Mouse (Mus musculus) C2C12 (cell line): ENCODE results near the gene Calb2. TPM values are rescaled to one million over a fixed set of nuclear protein-coding genes. Genes with fewer than 3 reads are reported as not detected.

Source experiments
- H3K27me3 ChIP-seq: one replicate; pipeline ENCODE4 v1.6.1; 2011; ENCODE audit not compliant: control insufficient read depth, insufficient read depth, insufficient read length
- H3K36me3 ChIP-seq: one replicate; pipeline ENCODE4 v1.6.1; 2011; ENCODE audit not compliant: control insufficient read depth, insufficient read depth
- H3K4me3 ChIP-seq: one replicate; pipeline ENCODE4 v1.5.1; 2011; ENCODE audit warnings: mild to moderate bottlenecking, control low read depth; ENCODE audit not compliant: poor library complexity, insufficient read depth, severe bottlenecking
- H3K79me2 ChIP-seq: one replicate; pipeline ENCODE4 v1.6.1; 2011; ENCODE audit not compliant: control insufficient read depth, insufficient read depth
- H3K79me3 ChIP-seq: one replicate; pipeline ENCODE4 v1.6.1; 2011; ENCODE audit warnings: low read depth, control low read depth
- H3ac ChIP-seq: one replicate; pipeline ENCODE3; 2011; ENCODE audit warnings: low read depth; ENCODE audit not compliant: control insufficient read depth, insufficient read length
- CEBPB ChIP-seq: IDR thresholded peaks from one replicate; pipeline ENCODE4 v1.6.1; 2011; ENCODE audit warnings: low read depth, mild to moderate bottlenecking, control low read depth, moderate library complexity
- CTCF ChIP-seq: IDR thresholded peaks from one replicate; pipeline ENCODE4 v1.5.1; 2011; ENCODE audit not compliant: control insufficient read depth, insufficient read depth, insufficient read length
- FOSL1 ChIP-seq: IDR thresholded peaks from one replicate; pipeline ENCODE4 v1.8.0; 2011; ENCODE audit warnings: mild to moderate bottlenecking, low read length; ENCODE audit not compliant: poor library complexity, insufficient read depth, severe bottlenecking
- MAX ChIP-seq: IDR thresholded peaks from one replicate; pipeline ENCODE4 v1.6.1; 2011; ENCODE audit warnings: mild to moderate bottlenecking, control low read depth
- MYOD1 ChIP-seq: IDR thresholded peaks from one replicate; pipeline ENCODE4 v1.6.1; 2011; ENCODE audit warnings: low read depth; ENCODE audit not compliant: control insufficient read depth, insufficient read length
- MYOG ChIP-seq: IDR thresholded peaks from one replicate; pipeline ENCODE4 v1.6.1; 2011; ENCODE audit not compliant: control insufficient read depth, insufficient read length; ENCODE audit errors: extremely low read depth
- USF1 ChIP-seq: IDR thresholded peaks from one replicate; pipeline ENCODE4 v1.6.1; 2011; ENCODE audit warnings: low read depth, mild to moderate bottlenecking, control low read depth, moderate library complexity
- polyA plus RNA-seq: library from polyadenylated mRNA; unstranded; fragments of >200 nt; fragmentation: generic; extraction: Trizol; gene quantifications from one replicate; pipeline ENCODE4 v1.2.1, GENCODE M21; 2012; ENCODE audit warnings: missing spikeins

Gene Calb2
- polyA plus RNA-seq, 1 experiment: not detected

DNA sequence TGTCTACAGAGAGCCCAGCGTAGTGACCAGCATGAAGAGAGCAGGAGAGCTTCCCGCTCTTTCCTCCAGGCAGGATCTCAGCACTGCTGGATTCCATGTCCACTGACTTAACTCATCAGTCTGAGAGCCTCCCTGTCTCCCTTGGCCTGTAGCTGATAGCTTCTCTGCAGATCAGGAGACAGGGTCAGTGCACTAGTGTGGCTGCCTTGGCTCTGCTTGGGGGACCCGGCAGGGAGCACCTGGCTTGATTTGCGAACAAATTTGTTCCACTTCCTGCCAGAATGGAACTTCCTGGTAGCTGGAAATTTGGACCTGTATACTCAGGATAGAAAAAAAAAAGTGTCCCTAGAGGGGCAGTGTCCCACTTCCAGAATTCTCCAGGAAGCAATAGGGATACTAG, 6.8 kb upstream of the Calb2 start:
- TF ChIP-seq MYOG (no peak), USF1 (no peak), FOSL1 (no peak), MAX (no peak), CTCF (no peak), MYOD1 (no peak), CEBPB (no peak)
- H3ac ChIP-seq: no peak overlapping the region
- H3K27me3 ChIP-seq: peaks cover 21% of the 10 kb centered on the region
- H3K4me3 ChIP-seq: no peak overlapping the region
- no peaks in the 10 kb centered on the region for H3K79me3 ChIP-seq
- H3K79me2 ChIP-seq: no peaks in the 10 kb centered on the region
- H3K36me3 ChIP-seq: no peaks in the 10 kb centered on the region

DNA sequence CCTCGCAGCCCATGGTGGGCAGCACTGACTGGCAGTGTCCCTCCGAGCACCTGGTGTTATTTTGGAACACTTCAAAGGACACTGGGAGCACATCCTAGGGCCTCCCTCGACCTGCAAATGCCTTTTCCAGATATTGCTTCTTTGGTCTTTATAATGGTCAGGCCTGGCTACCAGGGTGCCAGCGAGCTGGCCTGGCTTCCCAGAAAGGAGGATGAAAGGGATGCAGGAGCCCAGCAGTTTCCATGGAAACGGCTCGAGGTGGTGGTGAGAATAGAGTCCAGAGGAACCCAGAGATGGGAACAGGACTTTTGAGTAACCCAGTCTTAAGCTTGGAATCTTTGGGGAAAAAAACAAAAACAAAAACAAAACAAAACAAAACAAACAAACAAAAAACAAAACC, 4.2 kb upstream of the Calb2 start:
- Histone ChIP-seq H3K4me3 (no peak overlapping the region), H3K27me3 (peaks cover 25% of the 10 kb centered on the region), H3ac (no peak overlapping the region), H3K36me3 (no peaks in the 10 kb centered on the region), H3K79me3 (no peaks in the 10 kb centered on the region), H3K79me2 (no peaks in the 10 kb centered on the region)
- no peak for TF ChIP-seq MAX
- no peak for TF ChIP-seq MYOG
- TF ChIP-seq MYOD1: no peak

DNA sequence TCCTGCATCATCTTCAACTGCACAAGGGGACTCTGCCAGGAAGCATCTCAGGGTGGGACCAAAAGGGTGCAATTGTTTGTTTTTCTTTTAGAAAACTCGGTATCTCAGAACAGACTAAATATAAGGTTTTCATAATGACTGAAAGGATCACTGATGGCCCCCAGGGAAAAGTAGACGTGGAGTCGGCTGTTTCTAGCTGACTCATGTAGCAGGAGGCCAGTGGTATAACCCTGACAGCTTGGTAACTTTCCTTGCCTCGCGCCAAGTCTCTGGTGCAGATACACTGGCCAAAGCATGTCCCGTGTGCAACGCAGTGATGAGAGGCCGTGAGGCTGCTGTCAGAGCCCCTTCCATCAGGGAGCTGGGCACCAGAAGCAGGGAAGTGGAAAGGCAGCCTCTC, 1.7 kb downstream of the Calb2 start:
- H3K79me3 ChIP-seq: no peaks in the 10 kb centered on the region
- H3K79me2 ChIP-seq: no peaks in the 10 kb centered on the region
- peaks cover 38% of the 10 kb centered on the region for H3K27me3 ChIP-seq
- H3K4me3 ChIP-seq: no peak overlapping the region
- no peaks in the 10 kb centered on the region for H3K36me3 ChIP-seq
- H3ac ChIP-seq: no peak overlapping the region
- TF ChIP-seq CEBPB: no peak
- TF ChIP-seq MAX: no peak
- TF ChIP-seq MYOD1: no peak
- TF ChIP-seq MYOG: no peak
- no peak for TF ChIP-seq CTCF
- TF ChIP-seq FOSL1: no peak
- no peak for TF ChIP-seq USF1

DNA sequence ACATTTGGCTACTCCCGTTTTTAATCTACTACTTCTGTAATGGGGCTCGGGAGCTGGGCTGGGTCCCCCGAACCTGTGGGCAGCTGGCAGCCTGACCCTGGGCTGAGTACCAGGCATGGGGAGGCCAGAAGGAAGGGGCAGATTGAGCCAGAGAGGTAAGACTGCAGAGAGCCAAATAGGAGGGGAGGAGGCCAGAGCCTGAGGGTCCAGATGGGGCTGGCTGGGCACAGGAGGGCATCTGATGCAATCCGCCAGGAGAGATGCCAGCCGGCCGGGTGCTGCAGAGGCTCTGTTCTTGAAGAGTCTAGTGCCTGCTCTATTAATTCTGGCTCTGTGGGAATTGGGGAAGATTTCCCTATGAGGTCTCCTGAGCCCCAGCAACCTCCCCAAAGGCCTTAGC, 6.0 kb downstream of the Calb2 start:
- Histone ChIP-seq H3K27me3 (peaks cover 21% of the 10 kb centered on the region), H3K79me3 (no peaks in the 10 kb centered on the region), H3K36me3 (no peaks in the 10 kb centered on the region), H3ac (no peak overlapping the region), H3K4me3 (no peak overlapping the region), H3K79me2 (no peaks in the 10 kb centered on the region)
- TF ChIP-seq CTCF (no peak), MYOD1 (no peak), CEBPB (no peak), USF1 (no peak), MYOG (no peak), FOSL1 (no peak), MAX (no peak)

DNA sequence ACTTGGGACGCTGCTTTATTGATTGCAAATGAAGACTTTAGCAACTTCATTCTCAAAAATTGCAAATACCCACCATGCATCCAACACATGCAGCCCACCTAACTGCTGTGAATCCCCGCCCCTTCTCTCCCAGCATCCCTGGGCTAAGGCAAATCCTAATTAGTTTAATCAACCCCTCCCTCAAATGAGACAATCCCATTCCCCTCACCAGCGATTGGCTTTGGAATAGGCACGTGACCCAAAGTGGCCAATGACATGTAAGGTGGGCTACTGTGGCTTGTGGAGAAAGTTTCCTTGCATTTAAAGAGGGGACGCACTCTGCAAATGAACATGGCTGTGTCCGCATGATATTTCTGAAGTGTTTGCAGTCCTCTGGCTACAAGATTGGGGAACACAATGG, 15.1 kb downstream of the Calb2 start:
- Histone ChIP-seq H3K79me3 (no peaks in the 10 kb centered on the region), H3K79me2 (no peaks in the 10 kb centered on the region), H3K36me3 (no peaks in the 10 kb centered on the region), H3ac (no peak overlapping the region), H3K4me3 (no peak overlapping the region), H3K27me3 (peaks cover 10% of the 10 kb centered on the region)
- peak; percentile 31 for TF ChIP-seq USF1
- TF ChIP-seq MYOD1: no peak

DNA sequence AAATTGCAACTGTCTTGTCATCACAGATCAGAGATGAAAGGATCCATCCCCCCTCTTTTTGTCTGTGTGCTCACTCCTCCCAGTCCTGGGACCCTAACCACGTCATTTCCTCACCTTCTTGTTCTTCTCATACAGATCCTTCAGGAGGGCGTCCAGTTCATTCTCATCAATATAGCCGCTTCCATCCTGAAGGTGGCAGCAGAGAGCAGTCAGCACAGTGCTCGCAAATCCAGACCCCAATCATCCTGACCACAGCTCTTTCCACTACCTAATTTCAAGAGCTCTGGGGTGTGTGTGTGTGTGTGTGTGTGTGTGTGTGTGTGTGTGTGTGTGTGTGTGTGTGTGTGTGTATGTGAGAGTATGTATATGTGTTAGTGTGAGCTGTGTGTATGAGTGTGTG, 22.5 kb downstream of the Calb2 start:
- H3K27me3 ChIP-seq: no peaks in the 10 kb centered on the region
- H3K4me3 ChIP-seq: no peak overlapping the region
- TF ChIP-seq CEBPB (no peak), CTCF (peak; percentile 52), FOSL1 (no peak)
- H3K36me3 ChIP-seq: no peaks in the 10 kb centered on the region
- H3ac ChIP-seq: no peak overlapping the region
- H3K79me2 ChIP-seq: no peaks in the 10 kb centered on the region
- no peaks in the 10 kb centered on the region for H3K79me3 ChIP-seq

DNA sequence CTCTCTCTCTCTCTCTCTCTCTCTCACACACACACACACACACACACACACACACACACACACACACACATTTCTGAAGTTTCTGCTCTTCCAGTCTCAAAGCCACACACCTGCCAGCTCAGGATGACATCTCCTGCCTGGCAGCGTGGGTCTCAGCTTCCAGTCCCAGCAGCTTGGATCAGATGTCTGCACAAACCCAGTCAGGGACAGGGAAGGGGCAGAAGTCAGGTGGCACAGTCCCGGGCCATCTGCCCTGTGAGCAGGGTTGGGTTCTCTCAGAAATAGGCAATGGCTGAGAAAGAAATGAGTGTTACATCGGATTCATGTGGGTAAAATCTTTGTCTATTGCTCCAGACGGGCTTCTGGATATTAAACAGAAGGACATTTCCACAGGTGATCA, 27.2 kb downstream of the Calb2 start:
- Histone ChIP-seq H3K4me3 (no peak overlapping the region), H3K79me2 (no peaks in the 10 kb centered on the region), H3ac (no peak overlapping the region), H3K27me3 (peaks cover 3% of the 10 kb centered on the region), H3K36me3 (no peaks in the 10 kb centered on the region), H3K79me3 (no peaks in the 10 kb centered on the region)
- TF ChIP-seq FOSL1 (no peak), USF1 (no peak), MYOD1 (no peak), MYOG (no peak), CEBPB (no peak), CTCF (no peak), MAX (no peak)
